Mouse (Mus musculus) limb, embryonic 15.5 days (tissue): ENCODE results near the gene Dynlt1a. TPM values are rescaled to one million over a fixed set of nuclear protein-coding genes. Genes with fewer than 3 reads are reported as not detected.
"Not testable (repeated sequence)": the region's sequence is repeated elsewhere in the genome, so short reads cannot be mapped to it uniquely, and the experiment has no call there.

Experiments
- ATAC-seq: fragments of 200-750 bp; cut with Nextera tagmentation; 2 replicates; pipeline ENCODE4 v1.8.0; 2017; ENCODE audit warnings: low read depth, moderate TSS enrichment; ENCODE audit not compliant: insufficient number of reproducible peaks, low FRiP score, low TSS enrichment
- H3K27ac ChIP-seq: fragments of 300-500 bp; sonication (generic); 2 replicates; pipeline ENCODE4 v1.5.1; 2015; ENCODE audit warnings: moderate library complexity, mild to moderate bottlenecking, inconsistent platforms
- H3K27me3 ChIP-seq: fragments of 300-500 bp; sonication (generic); 2 replicates; pipeline ENCODE4 v1.6.1; 2015; ENCODE audit warnings: inconsistent platforms
- H3K36me3 ChIP-seq: fragments of 300-500 bp; sonication (generic); 2 replicates; pipeline ENCODE4 v1.6.1; 2015; ENCODE audit warnings: inconsistent platforms
- H3K4me1 ChIP-seq: fragments of 300-500 bp; sonication (generic); 2 replicates; pipeline ENCODE4 v1.6.1; 2015; ENCODE audit warnings: inconsistent platforms
- H3K4me2 ChIP-seq: fragments of 300-500 bp; sonication (generic); 2 replicates; pipeline ENCODE4 v1.6.1; 2015; ENCODE audit warnings: mild to moderate bottlenecking, inconsistent platforms
- H3K4me3 ChIP-seq: fragments of 300-500 bp; sonication (generic); 2 replicates; pipeline ENCODE4 v1.5.1; 2015; ENCODE audit warnings: mild to moderate bottlenecking, inconsistent platforms
- H3K9ac ChIP-seq: fragments of 300-500 bp; sonication (generic); 2 replicates; pipeline ENCODE4 v1.6.1; 2015; ENCODE audit warnings: inconsistent platforms
- H3K9me3 ChIP-seq: fragments of 300-500 bp; sonication (generic); 2 replicates; pipeline ENCODE4 v1.6.1; 2016; ENCODE audit warnings: inconsistent platforms
- WGBS: fragments of 180-500 bp; shearing (Covaris S2); methylation state at CpG from one replicate; pipeline ENCODE4 v1.1.7; 2015; 5-methylcytosine and 5-hydroxymethylcytosine counted together
- polyA plus RNA-seq: library from polyadenylated mRNA; unstranded; fragments of >200 nt; fragmentation: Nextera tagmentation; extraction: Ambion mirVana; gene quantifications from 2 replicates; pipeline ENCODE4 v1.2.1, GENCODE M21; 2015

Gene Dynlt1a
- polyA plus RNA-seq, 1 experiment from 2014 or later, result 11.4 TPM

GRCm38 (mm10) chr17:6279772-6280171 is 37.5 kb downstream of the Dynlt1a start:
- H3K4me3 ChIP-seq, H3K4me1 ChIP-seq, H3K9me3 ChIP-seq, H3K27ac ChIP-seq, H3K9ac ChIP-seq, ATAC-seq, H3K36me3 ChIP-seq, H3K4me2 ChIP-seq, H3K27me3 ChIP-seq: not testable (repeated sequence)
- 87% methylated on average over 10 of the region's 10 CpGs for WGBS

- not testable (repeated sequence) for H3K27ac ChIP-seq, H3K4me1 ChIP-seq, H3K4me3 ChIP-seq, H3K4me2 ChIP-seq, H3K27me3 ChIP-seq, H3K36me3 ChIP-seq, H3K9me3 ChIP-seq, H3K9ac ChIP-seq, ATAC-seq
- 52% methylated on average over 8 of the region's 8 CpGs for WGBS
Observed at GRCm38 (mm10) chr17:6279205-6279604, 38.1 kb downstream of the Dynlt1a start.

GRCm38 (mm10) chr17:6274693-6275092 is 42.6 kb downstream of the Dynlt1a start:
- not testable (repeated sequence) for H3K27ac ChIP-seq, H3K9me3 ChIP-seq, H3K36me3 ChIP-seq, H3K27me3 ChIP-seq, H3K4me3 ChIP-seq, H3K9ac ChIP-seq, ATAC-seq, H3K4me2 ChIP-seq, H3K4me1 ChIP-seq
- 87% methylated on average over 6 of the region's 6 CpGs for WGBS

GRCm38 (mm10) chr17:6271970-6272369 is 45.3 kb downstream of the Dynlt1a start:
- H3K27me3 ChIP-seq, H3K36me3 ChIP-seq, ATAC-seq, H3K27ac ChIP-seq, H3K4me1 ChIP-seq, H3K4me3 ChIP-seq, H3K9me3 ChIP-seq, H3K9ac ChIP-seq, H3K4me2 ChIP-seq: not testable (repeated sequence)
- 90% methylated on average over 6 of the region's 6 CpGs for WGBS

- Histone ChIP-seq H3K4me2 (peak overlapping the region; percentile 52), H3K9ac (peak overlapping the region; percentile 39; the same call in 1 of the 2 replicates), H3K4me3 (peak overlapping the region; percentile 49)
- not testable (repeated sequence) for H3K36me3 ChIP-seq, H3K4me1 ChIP-seq, ATAC-seq, H3K27me3 ChIP-seq, H3K27ac ChIP-seq, H3K9me3 ChIP-seq
- under 1% methylated on average over 25 of the region's 25 CpGs for WGBS
Observed at GRCm38 (mm10) chr17:6270840-6271239, 46.5 kb downstream of the Dynlt1a start.

- peak overlapping the region; percentile 52 for H3K4me2 ChIP-seq
- not testable (repeated sequence) for H3K27ac ChIP-seq, H3K36me3 ChIP-seq, H3K9me3 ChIP-seq, H3K4me1 ChIP-seq, H3K27me3 ChIP-seq
- H3K4me3 ChIP-seq, result peak overlapping the region; percentile 49
- WGBS, result under 1% methylated on average over 69 of the region's 84 CpGs
- H3K9ac ChIP-seq, result peak overlapping the region; percentile 39; the same call in 1 of the 2 replicates
- ATAC-seq, result peak; percentile 65; the same call in 1 of the 2 replicates
Observed at GRCm38 (mm10) chr17:6269876-6270831, 47.1 kb downstream of the Dynlt1a start.

DNA sequence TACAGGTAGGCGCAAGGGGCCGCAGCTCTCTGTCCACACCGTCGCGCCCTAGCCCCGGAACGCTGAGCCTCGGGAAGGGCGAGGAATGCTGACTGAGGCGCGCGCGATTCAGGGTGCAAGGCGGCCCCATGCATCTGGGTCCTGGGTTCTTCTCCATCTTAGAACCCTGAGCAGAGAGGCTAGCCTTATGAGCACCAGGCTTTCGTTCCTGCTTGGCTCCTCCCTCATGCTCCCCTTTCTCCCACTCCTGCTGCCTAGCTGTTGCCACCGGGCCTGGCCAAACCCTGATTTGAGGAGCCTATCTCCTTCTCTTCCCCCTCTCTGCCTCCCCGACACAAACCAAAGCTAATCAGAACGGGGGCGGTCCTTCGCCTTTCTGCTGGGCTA is 60.2 kb downstream of the Dynlt1a start:
- ATAC-seq, H3K36me3 ChIP-seq, H3K4me3 ChIP-seq, H3K27me3 ChIP-seq, H3K4me1 ChIP-seq, H3K27ac ChIP-seq, H3K9ac ChIP-seq, H3K9me3 ChIP-seq: not testable (repeated sequence)
- WGBS, result 2% methylated on average over 14 of the region's 20 CpGs
- peak overlapping the region; percentile 31; the same call in 1 of the 2 replicates for H3K4me2 ChIP-seq

DNA sequence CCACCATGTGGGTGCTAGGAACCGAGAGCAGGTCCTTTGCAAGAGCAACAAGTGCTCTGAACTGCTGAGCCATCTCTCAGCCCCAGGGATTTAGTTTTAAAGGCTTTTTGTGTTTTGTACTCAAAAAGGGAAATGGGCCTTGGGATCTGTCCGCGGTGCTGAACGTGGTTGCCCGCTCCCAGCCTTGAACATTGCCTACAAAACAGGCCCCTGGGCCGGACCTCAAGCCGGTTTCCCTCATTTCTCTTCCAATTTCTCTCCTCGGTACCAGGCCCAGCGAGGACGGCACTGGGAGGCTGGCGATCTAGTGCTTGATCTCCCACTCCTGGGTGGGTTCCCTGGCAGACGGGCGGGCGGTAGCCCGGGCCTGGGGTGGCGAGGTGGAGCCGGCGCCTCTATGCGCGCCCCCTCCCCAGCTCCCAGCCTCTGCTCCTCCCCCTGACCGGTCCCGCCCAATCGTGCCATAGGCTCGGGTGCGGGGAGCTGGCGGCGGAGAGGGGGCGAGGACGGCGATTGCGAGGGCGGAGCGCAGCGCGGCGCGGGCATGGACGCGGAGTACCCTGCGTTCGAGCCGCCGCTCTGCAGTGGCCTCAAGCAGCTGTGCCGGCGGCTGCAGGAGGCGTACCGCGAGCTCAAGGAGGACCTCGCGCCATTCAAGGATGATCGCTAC is 60.8 kb downstream of the Dynlt1a start, which contains the start of gene Tmem181a:
Gene Tmem181a (plus strand): TSS at position 461 of the 670 bp plus-strand sequence.
- H3K4me2 ChIP-seq, result peak within 1 kb of the TSS; percentile 31; the same call in 1 of the 2 replicates
- H3K9me3 ChIP-seq, H3K27ac ChIP-seq, H3K4me1 ChIP-seq, H3K9ac ChIP-seq, H3K4me3 ChIP-seq, H3K27me3 ChIP-seq, ATAC-seq, H3K36me3 ChIP-seq: not testable (repeated sequence)
- WGBS, result under 1% methylated on average over 20 of the region's 51 CpGs

Other genes with a start within 250 kb of the Dynlt1a start
- gene Serac1, start 237.8 kb downstream of the Dynlt1a start, polyA plus RNA-seq, result 4.6 and 6.2 TPM in 2 replicates
- gene Gtf2h5, start 237.7 kb downstream of the Dynlt1a start, polyA plus RNA-seq, result 156 and 167 TPM in 2 replicates
- gene Tulp4, start 211.1 kb downstream of the Dynlt1a start, polyA plus RNA-seq, result 81.4 and 84.0 TPM in 2 replicates
- 18.2 and 18.9 TPM in 2 replicates for gene Tmem181a, start 60.6 kb downstream of the Dynlt1a start, polyA plus RNA-seq
- 351 and 375 TPM in 2 replicates for gene Dynlt1b, start 112.6 kb upstream of the Dynlt1a start, polyA plus RNA-seq